Mouse (Mus musculus) kidney, embryonic 14.5 days (tissue): ENCODE measurements at regions not wholly inside any gene's neighbourhood (a gene's known extent, or its start where the extent isn't known, plus 50 kb on each side); places are given as distances from the start of the nearest gene placed in this dataset.

ENCODE experiments used
- ATAC-seq: fragments of 200-750 bp; cut with Nextera tagmentation; 2 replicates; pipeline ENCODE4 v1.8.0; 2017; ENCODE audit warnings: moderate number of reproducible peaks, mild to moderate bottlenecking, moderate TSS enrichment, moderate library complexity; ENCODE audit not compliant: low FRiP score, low TSS enrichment
- H3K27ac ChIP-seq: fragments of 300-500 bp; sonication (generic); 2 replicates; pipeline ENCODE4 v1.5.1; 2014; ENCODE audit warnings: low read depth, mild to moderate bottlenecking, low read length, moderate library complexity, mixed read lengths
- H3K27me3 ChIP-seq: fragments of 300-500 bp; sonication (generic); 2 replicates; pipeline ENCODE4 v1.6.1; 2014; ENCODE audit warnings: mild to moderate bottlenecking, low read length; ENCODE audit not compliant: control insufficient read depth, insufficient read depth
- H3K36me3 ChIP-seq: fragments of 300-500 bp; sonication (generic); 2 replicates; pipeline ENCODE4 v1.6.1; 2014; ENCODE audit warnings: low read length, mixed read lengths; ENCODE audit not compliant: control insufficient read depth, insufficient read depth
- H3K4me1 ChIP-seq: fragments of 300-500 bp; sonication (generic); 2 replicates; pipeline ENCODE4 v1.6.1; 2014; ENCODE audit warnings: low read length, mixed read lengths; ENCODE audit not compliant: control insufficient read depth, insufficient read depth
- H3K4me2 ChIP-seq: fragments of 300-500 bp; sonication (generic); replicated peaks from 2 replicates; pipeline ENCODE4 v1.6.1; 2014; ENCODE audit warnings: low read depth, mild to moderate bottlenecking, low read length
- H3K4me3 ChIP-seq: fragments of 300-500 bp; sonication (generic); 2 replicates; pipeline ENCODE4 v1.5.1; 2014; ENCODE audit warnings: mild to moderate bottlenecking, low read length
- H3K9ac ChIP-seq: fragments of 300-500 bp; sonication (generic); 2 replicates; pipeline ENCODE4 v1.6.1; 2014; ENCODE audit warnings: low read depth, mild to moderate bottlenecking, low read length, moderate library complexity
- H3K9me3 ChIP-seq: fragments of 300-500 bp; sonication (generic); 2 replicates; pipeline ENCODE4 v1.6.1; 2016; ENCODE audit warnings: low read length; ENCODE audit not compliant: control insufficient read depth
- WGBS: fragments of 180-500 bp; shearing (Covaris S2); extraction: QIAGEN DNeasy Blood & Tissue Kit; methylation state at CpG from one replicate; pipeline ENCODE4 v1.1.7; 2014; 5-methylcytosine and 5-hydroxymethylcytosine counted together

DNA sequence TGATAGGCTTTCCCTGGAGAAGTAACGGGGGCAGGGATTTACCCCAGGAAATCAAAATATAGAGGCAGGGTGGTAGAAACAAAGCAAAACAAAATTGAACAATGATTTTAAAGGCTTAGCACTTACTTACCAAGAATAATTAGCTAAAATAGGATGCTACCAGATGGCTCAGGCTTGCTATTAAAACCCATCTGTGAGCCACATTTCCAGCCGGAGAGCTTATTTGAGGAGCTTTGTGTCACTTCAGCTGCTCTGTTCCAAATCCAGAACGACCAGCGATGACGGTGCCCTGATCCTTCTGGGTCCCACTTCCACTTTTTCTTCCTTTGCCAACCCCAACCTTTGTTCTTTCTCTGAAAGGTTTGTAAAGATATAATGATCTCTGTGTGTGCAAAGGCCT, 65.2 kb upstream of the Pthlh start:
- Histone ChIP-seq H3K27me3 (no peaks in the 10 kb centered on the region), H3K4me2 (no peak overlapping the region), H3K4me1 (no peaks in the 10 kb centered on the region), H3K36me3 (no peaks in the 10 kb centered on the region), H3K9me3 (no peaks in the 10 kb centered on the region), H3K27ac (no peak overlapping the region), H3K9ac (no peak overlapping the region), H3K4me3 (no peak overlapping the region)
- WGBS, result 83% methylated on average over 5 of the region's 5 CpGs
- ATAC-seq, result no peak

DNA sequence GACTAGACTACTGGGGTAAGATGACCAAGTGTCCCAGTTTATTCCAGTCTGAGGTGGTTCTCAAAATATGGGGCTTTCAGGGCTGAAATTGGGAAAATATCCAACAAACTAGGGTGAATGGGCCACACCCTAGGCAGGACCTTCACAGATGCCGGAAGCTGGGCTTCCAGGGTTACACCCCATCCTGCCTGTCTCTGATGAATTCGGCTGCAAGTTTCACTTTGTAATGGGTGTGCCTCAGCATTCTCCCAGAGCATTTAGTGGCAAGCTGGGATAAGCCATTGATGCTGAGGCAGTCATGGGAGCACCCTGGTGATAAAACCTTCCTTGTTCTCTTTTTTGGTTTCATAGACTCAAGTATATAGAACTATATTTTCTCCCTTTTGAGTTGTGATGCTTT, 60.4 kb upstream of the Pthlh start:
- H3K9me3 ChIP-seq, result no peaks in the 10 kb centered on the region
- no peak overlapping the region for H3K27ac ChIP-seq
- 85% methylated on average over 2 of the region's 2 CpGs for WGBS
- H3K9ac ChIP-seq, result no peak overlapping the region
- H3K4me3 ChIP-seq, result no peak overlapping the region
- ATAC-seq, result no peak
- H3K27me3 ChIP-seq, result no peaks in the 10 kb centered on the region
- no peaks in the 10 kb centered on the region for H3K36me3 ChIP-seq
- H3K4me2 ChIP-seq, result no peak overlapping the region
- H3K4me1 ChIP-seq, result no peaks in the 10 kb centered on the region

DNA sequence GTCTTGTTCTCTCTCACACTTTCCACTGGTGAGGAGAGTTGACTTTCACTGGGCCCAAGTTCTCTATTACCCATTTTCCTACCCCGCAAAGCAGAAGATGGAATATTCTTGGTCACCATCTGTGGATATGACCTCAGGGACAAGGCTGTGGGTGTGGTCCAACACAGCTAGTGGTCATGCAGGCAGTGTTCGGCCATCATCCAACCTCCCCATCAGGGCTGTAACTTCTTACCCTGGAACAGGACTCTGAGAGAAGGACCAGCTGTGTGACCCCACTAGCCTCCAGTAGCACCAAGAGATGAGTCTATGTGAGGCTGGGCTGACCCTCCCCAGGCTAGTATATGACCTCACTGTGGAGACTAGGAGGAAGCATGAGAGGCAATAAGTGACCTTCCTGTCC, 54.1 kb upstream of the Pthlh start:
- WGBS, result 81% methylated on average over 2 of the region's 2 CpGs

DNA sequence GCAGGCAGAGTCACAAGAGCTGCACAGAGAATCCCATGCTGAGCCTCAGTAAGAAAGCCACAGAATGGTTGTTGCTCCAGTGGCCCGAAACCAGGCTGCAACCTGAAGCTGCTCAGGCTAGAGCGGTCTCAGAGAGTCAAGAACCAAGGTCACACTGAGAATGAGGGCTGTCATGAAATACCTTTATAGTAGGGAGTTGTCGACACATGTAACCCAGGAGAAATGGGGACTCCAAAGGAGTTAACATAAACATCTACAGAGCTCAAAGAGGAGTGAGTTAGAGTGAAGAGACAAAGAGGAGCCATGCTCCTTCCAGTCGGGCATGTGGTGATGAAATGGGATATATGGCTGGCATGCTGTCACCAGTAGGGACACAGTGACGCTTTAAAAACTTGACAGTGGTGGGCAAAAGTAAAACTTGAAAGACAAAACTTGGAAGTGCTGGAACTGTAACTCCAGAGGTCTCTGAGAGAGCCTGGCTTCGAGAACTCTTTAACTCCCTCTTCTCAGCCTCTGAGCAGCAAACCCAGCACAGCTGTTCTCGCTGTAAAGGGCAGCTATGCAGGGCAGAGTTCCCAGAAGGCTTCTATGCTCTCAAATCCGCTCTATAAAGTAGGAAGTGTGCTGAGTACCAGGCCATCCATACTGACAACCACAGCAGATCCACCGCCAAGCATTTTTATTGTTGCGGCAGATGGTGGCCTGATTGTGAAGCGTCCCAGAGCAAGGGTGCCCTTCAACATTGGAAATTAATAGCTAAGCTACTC, 52.9 kb upstream of the Pthlh start:
- H3K9me3 ChIP-seq, result no peaks in the 10 kb centered on the region
- H3K27me3 ChIP-seq, result no peaks in the 10 kb centered on the region
- ATAC-seq, result peak; percentile 88
- peak overlapping the region; percentile 31; the same call in 1 of the 2 replicates for H3K27ac ChIP-seq
- no peak overlapping the region for H3K9ac ChIP-seq
- 51% methylated on average over 11 of the region's 11 CpGs for WGBS
- H3K4me3 ChIP-seq, result no peak overlapping the region
- peaks cover 3% of the 10 kb centered on the region; the same call in 1 of the 2 replicates for H3K4me1 ChIP-seq
- H3K36me3 ChIP-seq, result no peaks in the 10 kb centered on the region
- no peak overlapping the region for H3K4me2 ChIP-seq

More for the DNA sequence above, 54.1 kb upstream of the Pthlh start:
- H3K4me2 ChIP-seq, result no peak overlapping the region
- H3K9me3 ChIP-seq, result no peaks in the 10 kb centered on the region
- ATAC-seq, result no peak
- H3K4me1 ChIP-seq, result peaks cover 3% of the 10 kb centered on the region; the same call in 1 of the 2 replicates
- no peaks in the 10 kb centered on the region for H3K27me3 ChIP-seq
- H3K4me3 ChIP-seq, result no peak overlapping the region
- no peak overlapping the region for H3K27ac ChIP-seq
- no peaks in the 10 kb centered on the region for H3K36me3 ChIP-seq
- H3K9ac ChIP-seq, result no peak overlapping the region

DNA sequence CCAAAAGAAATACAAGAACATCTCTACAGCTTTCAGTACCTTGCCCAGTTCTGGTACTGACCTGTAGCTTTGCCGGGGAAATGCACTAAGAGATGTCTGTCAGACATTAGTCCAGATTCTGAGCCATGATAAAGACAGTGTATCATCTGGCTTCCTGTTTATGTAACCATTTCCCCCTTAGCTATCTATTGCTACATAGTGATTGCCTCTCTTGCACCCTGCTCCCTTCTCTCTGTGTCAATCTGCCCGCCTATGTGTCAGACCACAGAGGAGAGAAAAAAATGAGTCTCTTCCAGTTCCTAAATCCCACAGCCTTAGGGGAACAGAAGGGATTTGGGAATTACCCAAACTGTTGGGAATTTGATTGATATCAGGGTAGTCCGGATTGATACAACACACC, 52.2 kb upstream of the Pthlh start:
- Histone ChIP-seq H3K4me3 (no peak overlapping the region), H3K9me3 (no peaks in the 10 kb centered on the region), H3K27ac (no peak overlapping the region), H3K36me3 (no peaks in the 10 kb centered on the region), H3K4me2 (no peak overlapping the region), H3K4me1 (peaks cover 3% of the 10 kb centered on the region; the same call in 1 of the 2 replicates), H3K9ac (no peak overlapping the region), H3K27me3 (no peaks in the 10 kb centered on the region)
- 50% methylated on average over 3 of the region's 3 CpGs for WGBS
- no peak for ATAC-seq

DNA sequence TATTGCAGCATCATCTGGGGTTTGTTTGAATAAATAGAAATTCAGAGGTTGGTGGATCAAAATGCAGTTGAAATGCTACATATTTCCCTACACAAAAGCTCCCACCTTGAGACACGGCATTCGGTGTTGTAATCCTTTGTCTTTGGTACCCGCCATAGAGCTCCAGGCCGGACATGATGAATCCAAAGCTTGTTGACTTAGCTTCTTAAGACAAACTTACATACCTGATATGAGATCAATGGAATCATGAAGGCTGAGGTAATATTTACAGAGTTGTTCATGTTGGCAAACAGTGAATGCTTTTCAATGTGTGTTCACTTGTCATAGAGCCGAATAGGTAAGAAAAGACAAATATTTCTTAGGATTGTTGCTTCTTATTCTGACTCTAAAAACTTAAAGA, 51.2 kb upstream of the Pthlh start:
- Histone ChIP-seq H3K4me3 (no peak overlapping the region), H3K27ac (no peak overlapping the region), H3K9ac (no peak overlapping the region), H3K27me3 (no peaks in the 10 kb centered on the region), H3K9me3 (no peaks in the 10 kb centered on the region), H3K4me2 (no peak overlapping the region), H3K4me1 (peaks cover 3% of the 10 kb centered on the region; the same call in 1 of the 2 replicates), H3K36me3 (no peaks in the 10 kb centered on the region)
- whole genome bisulfite sequencing, result 93% methylated on average over 5 of the region's 5 CpGs
- no peak for ATAC-seq
